Mouse (Mus musculus) thymus, adult 2 months (tissue): Measurements from ENCODE around the gene Zfp689. TPM values are rescaled to one million over a fixed set of nuclear protein-coding genes. Genes with fewer than 3 reads are reported as not detected.

ENCODE experiments used
- DNase-seq: peaks from one replicate; pipeline ENCODE4 v3.0.0; 2021
- H3K27ac ChIP-seq: fragments of 200-500 bp; 2 replicates; pipeline ENCODE4 v1.5.1; 2012; ENCODE audit warnings: low read length, control low read depth; ENCODE audit not compliant: control insufficient read depth, insufficient read depth
- H3K27me3 ChIP-seq: fragments of 200-500 bp; 2 replicates; pipeline ENCODE4 v1.6.1; 2012; ENCODE audit warnings: mild to moderate bottlenecking, low read length, moderate library complexity, mixed read lengths; ENCODE audit not compliant: control insufficient read depth, insufficient read depth
- H3K36me3 ChIP-seq: fragments of 200-500 bp; 2 replicates; pipeline ENCODE4 v1.6.1; 2012; ENCODE audit warnings: mild to moderate bottlenecking, low read length, moderate library complexity; ENCODE audit not compliant: control insufficient read depth, insufficient read depth
- H3K4me1 ChIP-seq: fragments of 200-500 bp; replicated peaks from 2 replicates; pipeline ENCODE4 v1.6.1; 2012; ENCODE audit warnings: low read length; ENCODE audit not compliant: control insufficient read depth, insufficient read depth
- H3K4me3 ChIP-seq: fragments of 200-500 bp; 2 replicates; pipeline ENCODE4 v1.5.1; 2012; ENCODE audit warnings: mild to moderate bottlenecking, low read length, control low read depth, moderate library complexity; ENCODE audit not compliant: control insufficient read depth, insufficient read depth
- CTCF ChIP-seq: fragments of 200-500 bp; IDR thresholded peaks from 2 replicates; pipeline ENCODE4 v1.5.1; 2012; ENCODE audit warnings: mild to moderate bottlenecking, control low read depth, low read length, moderate library complexity, borderline replicate concordance; ENCODE audit not compliant: control insufficient read depth, poor library complexity, insufficient read depth; ENCODE audit errors: extremely low read depth
- POLR2A ChIP-seq: fragments of 200-500 bp; IDR thresholded peaks from 2 replicates; pipeline ENCODE4 v1.6.1; 2012; ENCODE audit warnings: mild to moderate bottlenecking, low read length, control low read depth, moderate library complexity; ENCODE audit not compliant: control insufficient read depth, poor library complexity, insufficient read depth; ENCODE audit errors: extremely low read depth
- WGBS: fragments of 180-500 bp; shearing (Covaris S2); methylation state at CpG from one replicate; pipeline ENCODE4 v1.1.7; 2018; 5-methylcytosine and 5-hydroxymethylcytosine counted together
- polyA plus RNA-seq: library from polyadenylated mRNA; depleted of rRNA; stranded (reverse); fragments of >200 nt; gene quantifications from 2 replicates; pipeline ENCODE4 v1.2.3, GENCODE M21; 2012; rRNA removed

The Zfp689 gene
- polyA plus RNA-seq, 1 experiment = 8.1 TPM

DNA sequence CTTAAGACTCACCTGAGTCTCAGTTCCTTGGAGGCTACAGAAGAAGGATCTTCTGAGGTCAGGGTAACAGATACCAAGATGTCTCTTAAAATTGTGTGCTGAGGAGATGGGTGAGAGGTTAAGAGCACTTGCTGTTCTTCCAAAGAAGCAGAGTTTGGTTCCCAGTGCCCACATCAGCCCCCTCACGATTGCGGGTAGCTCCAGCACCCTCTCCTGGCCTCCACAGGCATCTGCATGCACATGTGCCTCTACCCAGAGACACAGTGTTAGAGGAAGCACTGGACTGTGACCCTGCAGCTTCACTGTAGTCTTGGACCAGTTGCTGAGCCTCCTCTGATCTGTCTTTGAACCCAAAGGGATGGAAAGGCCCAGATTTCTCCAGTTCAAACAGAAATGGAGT, 46.0 kb downstream of the Zfp689 start:
- TF ChIP-seq CTCF (no peak), POLR2A (no peak)
- H3K27ac ChIP-seq = no peak overlapping the region
- H3K27me3 ChIP-seq = no peaks in the 10 kb centered on the region
- no peak for DNase-seq
- 72% methylated on average over 2 of the region's 2 CpGs for WGBS
- H3K4me3 ChIP-seq = no peak overlapping the region
- no peaks in the 10 kb centered on the region for H3K36me3 ChIP-seq
- peaks cover 2% of the 10 kb centered on the region; the same call in 1 of the 2 replicates for H3K4me1 ChIP-seq

GRCm38 (mm10) chr7:127400355-127400754, 48.6 kb downstream of the Zfp689 start:
- no peak overlapping the region for H3K27ac ChIP-seq
- no peaks in the 10 kb centered on the region for H3K27me3 ChIP-seq
- no peak overlapping the region for H3K4me3 ChIP-seq
- no peaks in the 10 kb centered on the region for H3K4me1 ChIP-seq
- TF ChIP-seq POLR2A (no peak), CTCF (no peak)
- 78% methylated on average over 3 of the region's 3 CpGs for WGBS
- H3K36me3 ChIP-seq = no peaks in the 10 kb centered on the region
- no peak for DNase-seq

GRCm38 (mm10) chr7:127393944-127394333, 55.0 kb downstream of the Zfp689 start:
- Histone ChIP-seq H3K27me3 (no peaks in the 10 kb centered on the region), H3K4me3 (peak overlapping the region; percentile 90), H3K36me3 (no peaks in the 10 kb centered on the region), H3K27ac (peak overlapping the region; percentile 63), H3K4me1 (peaks cover 11% of the 10 kb centered on the region)
- TF ChIP-seq CTCF = no peak
- no peak for TF ChIP-seq POLR2A
- DNase-seq = no peak
- WGBS = 3% methylated on average over 7 of the region's 7 CpGs

GRCm38 (mm10) chr7:127393157-127393943, 55.6 kb downstream of the Zfp689 start, which contains the start of gene E430018J23Rik:
Gene E430018J23Rik (minus strand): TSS chr7:127393629.
- WGBS = under 1% methylated on average over 45 of the region's 45 CpGs
- TF ChIP-seq POLR2A = no peak; the same call in 1 of the 2 replicates
- TF ChIP-seq CTCF = 0 out of 2 replicates have a peak, but pooled peaks have one; percentile 16
- H3K27ac ChIP-seq = peak within 1 kb of the TSS; percentile 65
- DNase-seq = peak; percentile 93
- no peaks in the 10 kb centered on the region for H3K36me3 ChIP-seq
- peak within 1 kb of the TSS; percentile 90 for H3K4me3 ChIP-seq
- H3K27me3 ChIP-seq = no peaks in the 10 kb centered on the region
- H3K4me1 ChIP-seq = peaks cover 11% of the 10 kb centered on the region

- 83% methylated on average over 8 of the region's 8 CpGs for WGBS
These were observed 56.6 kb downstream of the Zfp689 start for GRCm38 (mm10) chr7:127392251-127392824.

More at GRCm38 (mm10) chr7:127392251-127392824, 56.6 kb downstream of the Zfp689 start:
- H3K4me1 ChIP-seq = peaks cover 11% of the 10 kb centered on the region
- no peak for TF ChIP-seq CTCF
- TF ChIP-seq POLR2A = no peak
- no peak for DNase-seq
- H3K27me3 ChIP-seq = no peaks in the 10 kb centered on the region
- H3K36me3 ChIP-seq = no peaks in the 10 kb centered on the region
- H3K4me3 ChIP-seq = no peak overlapping the region
- H3K27ac ChIP-seq = no peak overlapping the region

Other genes starting within 250 kb of the Zfp689 start
- gene Tbc1d10b, start 240.7 kb downstream of the Zfp689 start, polyA plus RNA-seq = 70.3 and 81.3 TPM in 2 replicates
- 10.7 and 12.3 TPM in 2 replicates for gene Mylpf, start 240.3 kb downstream of the Zfp689 start, polyA plus RNA-seq
- gene Zfp553, start 216.1 kb downstream of the Zfp689 start, polyA plus RNA-seq = 30.4 and 31.6 TPM in 2 replicates
- 1,045 and 1,102 TPM in 2 replicates for gene Sept1, start 216.0 kb downstream of the Zfp689 start, polyA plus RNA-seq
- gene Zfp771, start 204.9 kb downstream of the Zfp689 start, polyA plus RNA-seq = 91.3 and 102 TPM in 2 replicates
- 122 and 125 TPM in 2 replicates for gene Dctpp1, start 188.4 kb downstream of the Zfp689 start, polyA plus RNA-seq
- 37.2 and 46.3 TPM in 2 replicates for gene Sephs2, start 175.1 kb downstream of the Zfp689 start, polyA plus RNA-seq
- gene Itgal, start 152.9 kb downstream of the Zfp689 start, polyA plus RNA-seq = 353 and 356 TPM in 2 replicates
- 8.6 and 11.1 TPM in 2 replicates for gene Zfp768, start 103.6 kb downstream of the Zfp689 start, polyA plus RNA-seq
- 14.4 and 15.2 TPM in 2 replicates for gene Zfp747, start 73.1 kb downstream of the Zfp689 start, polyA plus RNA-seq
- 5.9 and 6.4 TPM in 2 replicates for gene 9130019O22Rik, start 62.0 kb downstream of the Zfp689 start, polyA plus RNA-seq
- gene E430018J23Rik, start 55.5 kb downstream of the Zfp689 start, polyA plus RNA-seq = 8.4 and 10.2 TPM in 2 replicates
- gene Zfp764, start 42.3 kb downstream of the Zfp689 start, polyA plus RNA-seq = 9.0 and 10.7 TPM in 2 replicates
- gene Zfp688, start 27.1 kb downstream of the Zfp689 start, polyA plus RNA-seq = 28.0 and 28.7 TPM in 2 replicates
- gene Prr14, start 10.5 kb upstream of the Zfp689 start, polyA plus RNA-seq = 191 and 212 TPM in 2 replicates
- 122 and 128 TPM in 2 replicates for gene Fbrs, start 30.0 kb upstream of the Zfp689 start, polyA plus RNA-seq
- 92.3 and 131 TPM in 2 replicates for gene Srcap, start 62.8 kb upstream of the Zfp689 start, polyA plus RNA-seq
- 10.4 and 14.1 TPM in 2 replicates for gene Gm42715, start 70.4 kb upstream of the Zfp689 start, polyA plus RNA-seq
- gene Tmem265, start 112.2 kb upstream of the Zfp689 start, polyA plus RNA-seq = 12.5 and 12.8 TPM in 2 replicates
- 193 and 202 TPM in 2 replicates for gene Phkg2, start 124.2 kb upstream of the Zfp689 start, polyA plus RNA-seq
- 1.5 and 2.9 TPM in 2 replicates for gene Ccdc189, start 139.4 kb upstream of the Zfp689 start, polyA plus RNA-seq
- gene Rnf40, start 139.6 kb upstream of the Zfp689 start, polyA plus RNA-seq = 65.9 and 67.4 TPM in 2 replicates
- gene Zfp629, start 166.6 kb upstream of the Zfp689 start, polyA plus RNA-seq = 27.7 and 33.1 TPM in 2 replicates